Mouse (Mus musculus) C2C12 (cell line): ENCODE measurements around the gene Ssh3. TPM values are rescaled to one million over a fixed set of nuclear protein-coding genes. Genes with fewer than 3 reads are reported as not detected.

ENCODE experiments used
- H3K27me3 ChIP-seq: one replicate; pipeline ENCODE4 v1.6.1; 2011; ENCODE audit not compliant: control insufficient read depth, insufficient read depth, insufficient read length
- H3K36me3 ChIP-seq: one replicate; pipeline ENCODE4 v1.6.1; 2011; ENCODE audit not compliant: control insufficient read depth, insufficient read depth
- H3K4me3 ChIP-seq: one replicate; pipeline ENCODE4 v1.5.1; 2011; ENCODE audit warnings: mild to moderate bottlenecking, control low read depth; ENCODE audit not compliant: poor library complexity, insufficient read depth, severe bottlenecking
- H3K79me2 ChIP-seq: one replicate; pipeline ENCODE4 v1.6.1; 2011; ENCODE audit not compliant: control insufficient read depth, insufficient read depth
- H3K79me3 ChIP-seq: one replicate; pipeline ENCODE4 v1.6.1; 2011; ENCODE audit warnings: low read depth, control low read depth
- H3ac ChIP-seq: one replicate; pipeline ENCODE3; 2011; ENCODE audit warnings: low read depth; ENCODE audit not compliant: control insufficient read depth, insufficient read length
- CEBPB ChIP-seq: IDR thresholded peaks from one replicate; pipeline ENCODE4 v1.6.1; 2011; ENCODE audit warnings: low read depth, mild to moderate bottlenecking, control low read depth, moderate library complexity
- CTCF ChIP-seq: IDR thresholded peaks from one replicate; pipeline ENCODE4 v1.5.1; 2011; ENCODE audit not compliant: control insufficient read depth, insufficient read depth, insufficient read length
- FOSL1 ChIP-seq: IDR thresholded peaks from one replicate; pipeline ENCODE4 v1.8.0; 2011; ENCODE audit warnings: mild to moderate bottlenecking, low read length; ENCODE audit not compliant: poor library complexity, insufficient read depth, severe bottlenecking
- MAX ChIP-seq: IDR thresholded peaks from one replicate; pipeline ENCODE4 v1.6.1; 2011; ENCODE audit warnings: mild to moderate bottlenecking, control low read depth
- MYOD1 ChIP-seq: IDR thresholded peaks from one replicate; pipeline ENCODE4 v1.6.1; 2011; ENCODE audit warnings: low read depth; ENCODE audit not compliant: control insufficient read depth, insufficient read length
- MYOG ChIP-seq: IDR thresholded peaks from one replicate; pipeline ENCODE4 v1.6.1; 2011; ENCODE audit not compliant: control insufficient read depth, insufficient read length; ENCODE audit errors: extremely low read depth
- USF1 ChIP-seq: IDR thresholded peaks from one replicate; pipeline ENCODE4 v1.6.1; 2011; ENCODE audit warnings: low read depth, mild to moderate bottlenecking, control low read depth, moderate library complexity
- polyA plus RNA-seq: library from polyadenylated mRNA; unstranded; fragments of >200 nt; fragmentation: generic; extraction: Trizol; gene quantifications from one replicate; pipeline ENCODE4 v1.2.1, GENCODE M21; 2012; ENCODE audit warnings: missing spikeins

Ssh3 gene
- polyA plus RNA-seq, 1 experiment, result 0.34 TPM

DNA sequence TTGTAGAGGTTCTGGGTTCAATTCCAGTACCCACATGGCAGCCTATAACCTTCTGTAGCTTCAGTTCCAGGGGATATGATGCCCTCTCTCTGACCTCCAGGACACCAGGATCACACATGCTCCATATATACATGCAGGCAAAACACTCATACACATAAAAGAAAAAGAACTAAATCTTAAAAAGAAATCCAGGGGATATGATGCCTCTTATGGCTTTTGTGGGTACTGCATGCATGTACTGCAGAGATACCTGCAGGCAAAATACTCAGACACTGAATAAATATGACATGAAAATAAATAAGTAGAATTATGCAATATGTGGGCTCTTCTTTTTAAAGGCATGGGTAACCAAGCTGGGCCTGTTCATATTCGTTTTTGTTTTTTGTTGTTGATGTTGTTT is 22.0 kb downstream of the Ssh3 start:
- Histone ChIP-seq H3ac (no peak overlapping the region), H3K4me3 (no peak overlapping the region), H3K36me3 (no peaks in the 10 kb centered on the region), H3K79me3 (no peaks in the 10 kb centered on the region), H3K79me2 (no peaks in the 10 kb centered on the region), H3K27me3 (no peaks in the 10 kb centered on the region)
- no peak for TF ChIP-seq MYOD1
- TF ChIP-seq CEBPB, result no peak
- no peak for TF ChIP-seq MYOG
- TF ChIP-seq FOSL1, result no peak
- TF ChIP-seq USF1, result no peak
- no peak for TF ChIP-seq MAX

DNA sequence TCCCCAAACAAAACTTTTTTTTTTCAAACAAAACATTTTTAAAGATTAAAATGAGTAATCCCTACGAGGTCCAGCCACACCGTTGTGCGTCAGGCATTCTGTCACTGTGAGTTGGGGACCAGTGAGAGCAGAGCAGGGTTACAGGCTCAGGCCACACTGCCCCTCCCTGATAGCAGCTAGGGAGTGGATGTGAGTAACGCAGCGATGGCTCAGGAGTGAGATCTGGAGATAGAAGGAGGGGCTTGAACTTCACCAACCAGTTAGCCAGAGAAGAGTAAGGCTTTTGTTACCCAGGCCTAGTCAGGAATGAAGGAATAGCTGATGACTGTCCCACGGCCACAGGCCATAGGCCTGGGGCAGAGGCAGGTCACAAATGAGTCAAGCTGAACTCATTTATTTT is 24.2 kb downstream of the Ssh3 start:
- TF ChIP-seq MYOD1 (no peak), FOSL1 (peak; percentile 12)
- no peaks in the 10 kb centered on the region for H3K27me3 ChIP-seq
- H3K79me2 ChIP-seq, result no peaks in the 10 kb centered on the region
- no peaks in the 10 kb centered on the region for H3K79me3 ChIP-seq
- H3ac ChIP-seq, result no peak overlapping the region
- no peaks in the 10 kb centered on the region for H3K36me3 ChIP-seq
- H3K4me3 ChIP-seq, result no peak overlapping the region

DNA sequence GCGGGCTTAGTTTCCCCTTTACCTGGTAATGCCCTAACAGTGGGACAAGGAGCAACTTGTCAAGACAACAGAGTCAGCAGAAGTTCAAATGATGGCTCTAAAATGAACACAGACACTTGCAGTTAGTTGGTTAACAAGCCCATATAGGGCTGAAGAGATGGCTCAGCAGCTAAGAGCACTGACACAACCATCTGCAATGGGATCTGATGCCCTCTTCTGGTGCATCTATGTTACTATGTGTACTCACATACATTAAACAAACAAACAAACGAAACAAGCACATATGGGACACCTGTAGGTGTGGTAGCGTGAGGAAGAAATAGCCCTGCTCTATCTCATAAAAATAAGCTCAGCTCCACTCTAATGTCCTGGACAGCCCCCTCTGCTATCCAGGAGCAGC is 26.6 kb downstream of the Ssh3 start:
- TF ChIP-seq FOSL1, result no peak
- TF ChIP-seq CEBPB, result no peak
- no peak for TF ChIP-seq MYOG
- TF ChIP-seq USF1, result no peak
- no peak for TF ChIP-seq MAX
- TF ChIP-seq MYOD1, result no peak
- no peak for TF ChIP-seq CTCF
- no peaks in the 10 kb centered on the region for H3K27me3 ChIP-seq
- no peaks in the 10 kb centered on the region for H3K79me3 ChIP-seq
- H3ac ChIP-seq, result no peak overlapping the region
- H3K36me3 ChIP-seq, result no peaks in the 10 kb centered on the region
- H3K4me3 ChIP-seq, result no peak overlapping the region
- no peaks in the 10 kb centered on the region for H3K79me2 ChIP-seq

DNA sequence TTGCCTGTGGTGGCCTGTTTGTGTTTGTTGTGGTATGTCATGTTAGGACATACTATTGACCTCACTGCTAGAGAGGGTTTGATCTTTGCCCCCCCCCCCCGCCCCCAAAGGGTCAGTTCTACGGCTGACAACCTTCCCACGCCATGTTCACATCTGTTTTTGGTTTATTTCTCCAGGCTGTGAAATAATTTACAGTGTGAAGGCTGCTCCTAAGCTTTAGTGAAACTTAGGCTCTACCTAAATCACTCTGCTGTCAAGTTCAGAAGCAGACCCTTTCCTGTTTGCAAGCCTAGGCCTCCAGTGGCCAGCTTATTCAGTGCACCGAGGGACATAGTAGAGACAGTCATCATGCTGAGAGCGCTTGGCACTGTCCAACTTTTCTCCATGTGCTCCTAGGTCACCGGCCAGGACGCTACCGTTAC is 28.7 kb downstream of the Ssh3 start:
- Histone ChIP-seq H3K36me3 (no peaks in the 10 kb centered on the region), H3ac (no peak overlapping the region), H3K4me3 (no peak overlapping the region), H3K79me2 (no peaks in the 10 kb centered on the region), H3K27me3 (no peaks in the 10 kb centered on the region), H3K79me3 (no peaks in the 10 kb centered on the region)
- TF ChIP-seq USF1 (no peak), FOSL1 (no peak), MAX (no peak), CTCF (no peak), CEBPB (no peak), MYOD1 (no peak), MYOG (no peak)

DNA sequence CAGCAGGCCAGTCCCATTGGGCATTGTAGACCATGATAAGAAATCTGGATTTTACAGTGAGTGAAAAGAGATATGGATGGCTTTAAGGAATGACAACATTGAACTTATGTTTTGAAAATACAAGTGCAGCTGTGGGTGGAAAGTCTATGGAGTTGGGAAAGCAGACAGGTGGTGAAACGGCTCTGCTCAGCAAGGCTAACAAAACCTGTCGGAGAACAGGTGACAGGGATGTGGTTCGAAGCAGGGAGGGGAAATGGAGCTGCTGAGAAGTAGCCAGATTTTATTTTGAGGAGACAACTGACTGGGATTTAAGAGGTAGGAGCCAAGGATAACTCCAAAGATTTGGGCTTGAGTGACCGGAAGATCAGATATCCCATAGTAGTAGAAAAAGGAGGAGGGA is 34.4 kb downstream of the Ssh3 start:
- Histone ChIP-seq H3K79me3 (no peaks in the 10 kb centered on the region), H3K79me2 (peaks cover 12% of the 10 kb centered on the region), H3K36me3 (no peaks in the 10 kb centered on the region), H3ac (no peak overlapping the region), H3K4me3 (no peak overlapping the region), H3K27me3 (no peaks in the 10 kb centered on the region)
- TF ChIP-seq CTCF (no peak), MAX (no peak), FOSL1 (no peak), MYOD1 (no peak), MYOG (no peak), CEBPB (no peak), USF1 (no peak)

DNA sequence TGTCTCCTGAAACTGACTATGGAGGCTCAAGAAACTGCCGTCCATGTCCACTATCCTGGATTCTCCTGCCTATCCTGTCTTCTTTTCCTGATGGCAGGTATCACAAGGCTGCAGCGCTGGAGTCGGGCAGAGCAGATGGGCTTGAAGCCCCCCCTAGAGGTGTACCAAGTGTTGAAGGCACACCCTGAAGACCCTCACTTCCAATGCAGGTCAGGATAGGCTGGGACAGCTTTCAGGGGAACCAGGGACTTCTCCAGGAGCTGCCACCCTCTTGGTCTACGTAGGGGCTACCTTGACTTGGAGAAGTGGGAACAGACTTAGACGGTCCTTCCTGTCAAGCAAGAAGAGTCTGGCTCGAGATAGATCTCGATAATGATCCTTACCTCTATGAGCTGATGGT is 36.3 kb downstream of the Ssh3 start:
- Histone ChIP-seq H3K4me3 (peak overlapping the region; percentile 35), H3K79me3 (no peaks in the 10 kb centered on the region), H3K79me2 (peaks cover 12% of the 10 kb centered on the region), H3ac (peak overlapping the region; percentile 21), H3K27me3 (no peaks in the 10 kb centered on the region), H3K36me3 (no peaks in the 10 kb centered on the region)
- no peak for TF ChIP-seq USF1
- no peak for TF ChIP-seq FOSL1
- no peak for TF ChIP-seq MYOG
- TF ChIP-seq MAX, result no peak
- TF ChIP-seq CTCF, result no peak
- TF ChIP-seq MYOD1, result no peak
- no peak for TF ChIP-seq CEBPB
